27 mouse cellular contexts compared by ENCODE assay signal in the genomic region with DNA sequence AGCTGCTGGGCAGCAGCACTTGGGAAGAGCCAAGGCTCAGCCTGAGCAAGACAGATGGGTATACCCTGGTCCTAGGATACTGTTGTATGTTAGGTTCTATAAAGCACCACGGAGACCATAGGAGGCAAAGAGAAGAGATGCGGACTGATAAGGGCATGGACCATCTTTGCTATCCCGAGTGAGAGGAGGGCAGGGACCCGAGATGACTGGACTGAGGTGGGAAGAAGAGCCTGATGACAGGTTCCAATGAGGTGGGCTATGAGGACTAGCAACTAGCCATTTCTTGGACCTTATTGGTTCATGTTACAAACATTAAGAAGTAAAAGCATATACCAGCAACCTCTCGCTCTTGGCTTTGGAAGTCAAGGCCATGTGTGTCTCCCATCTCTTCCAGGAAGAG.
"Had no signal": no experiment of that assay in that cellular context is flagged by ENCODE, and none has a peak within 500 bp of the region (broad histone marks: within the 10 kb centered on the region; RNA-seq: fewer than 3 reads in every experiment).

No protein-coding gene starts in this region.

- H3K27ac ChIP-seq: embryonic facial prominence, embryonic 10.5 days; embryonic facial prominence, embryonic 12.5 days; embryonic facial prominence, embryonic 13.5 days; embryonic facial prominence, embryonic 15.5 days; forebrain, embryonic 10.5 days; forebrain, embryonic 12.5 days; forebrain, embryonic 13.5 days; forebrain, embryonic 15.5 days; heart, adult 2 months had no signal

- H3K4me2 ChIP-seq: embryonic facial prominence, embryonic 12.5 days; embryonic facial prominence, embryonic 13.5 days; embryonic facial prominence, embryonic 15.5 days; forebrain, embryonic 12.5 days; forebrain, embryonic 13.5 days; forebrain, embryonic 15.5 days had no signal

- ATAC-seq: forebrain, embryonic 13.5 days; forebrain, embryonic 14.5 days; forebrain, embryonic 15.5 days; forebrain, embryonic 16.5 days; forebrain, postnatal 0 days had no signal

- DNase-seq: cerebellum, adult 2 months; cerebellum, adult 8-10 months; cerebellum, adult 9-10 months; cerebellum, adult 9-11 months; cerebellum, postnatal 10 days; cerebellum, postnatal 14 days; cerebellum, postnatal 25 days; cerebellum, postnatal 36 days; embryo, embryonic 11 days; forebrain, postnatal 0 days; gastrocnemius, postnatal 10 days; gastrocnemius, postnatal 14 days; gastrocnemius, postnatal 25 days; gastrocnemius, postnatal 36 days; heart, adult 18-20 months; heart, adult 2 months had no signal

- H3K9ac ChIP-seq: embryonic facial prominence, embryonic 12.5 days; embryonic facial prominence, embryonic 13.5 days; embryonic facial prominence, embryonic 15.5 days; forebrain, embryonic 12.5 days; forebrain, embryonic 13.5 days; forebrain, embryonic 15.5 days; forebrain, postnatal 0 days had no signal

- H3K27me3 ChIP-seq: embryonic facial prominence, embryonic 12.5 days; embryonic facial prominence, embryonic 13.5 days; embryonic facial prominence, embryonic 15.5 days; forebrain, embryonic 12.5 days; forebrain, embryonic 13.5 days; forebrain, embryonic 15.5 days had no signal

- H3K9me3 ChIP-seq: embryonic facial prominence, embryonic 10.5 days; embryonic facial prominence, embryonic 12.5 days; embryonic facial prominence, embryonic 13.5 days; embryonic facial prominence, embryonic 15.5 days; forebrain, embryonic 10.5 days; forebrain, embryonic 12.5 days; forebrain, embryonic 13.5 days; forebrain, embryonic 15.5 days had no signal

- H3K4me3 ChIP-seq: embryonic facial prominence, embryonic 10.5 days; embryonic facial prominence, embryonic 12.5 days; embryonic facial prominence, embryonic 13.5 days; embryonic facial prominence, embryonic 15.5 days; erythroblast, embryonic 14.5 days; forebrain, embryonic 10.5 days; forebrain, embryonic 12.5 days; forebrain, embryonic 13.5 days; forebrain, embryonic 15.5 days; heart, adult 2 months had no signal
